Mouse (Mus musculus): ENCODE data around the gene Zcchc7. TPM values are rescaled to one million over a fixed set of nuclear protein-coding genes. Genes with fewer than 3 reads are reported as not detected.

The Zcchc7 gene
- 46.4 and 54.6 TPM in 2 replicates for polyA plus RNA-seq (2015; fragmentation: Nextera tagmentation; extraction: Ambion mirVana)

GRCm38 (mm10) chr4:44755553-44756133 lies at the start of gene Zcchc7:
TSS of gene Zcchc7 (plus strand) at chr4:44755877.

GRCm38 (mm10) chr4:44709740-44710700 lies 45.7 kb upstream of the Zcchc7 start, which contains the start of gene Pax5:
TSS of gene Pax5 (minus strand) at chr4:44710487.

GRCm38 (mm10) chr4:44981280-44981973 lies 225.8 kb downstream of the Zcchc7 start, which contains the start of gene Grhpr:
TSS of gene Grhpr (plus strand) at chr4:44981395.

Other genes with a start within 250 kb of the Zcchc7 start
- gene Pax5, start 45.4 kb upstream of the Zcchc7 start, polyA plus RNA-seq (2015; fragmentation: Nextera tagmentation; extraction: Ambion mirVana): 1.1 and 1.8 TPM in 2 replicates
- 27.3 and 28.4 TPM in 2 replicates for gene Grhpr, start 225.5 kb downstream of the Zcchc7 start, polyA plus RNA-seq (2015; fragmentation: Nextera tagmentation; extraction: Ambion mirVana)